Mouse (Mus musculus): Measurements from ENCODE around the gene Mapk14. TPM values are rescaled to one million over a fixed set of nuclear protein-coding genes. Genes with fewer than 3 reads are reported as not detected.

The Mapk14 gene
- polyA plus RNA-seq, 1 experiment: 114 TPM

GRCm38 (mm10) chr17:28692341-28692710 lies 1.2 kb downstream of the Mapk14 start:
- under 1% methylated on average over 18 of the region's 18 CpGs for WGBS
- Histone ChIP-seq H3K4me3 (replicated peaks; ENCODE audit: insufficient read depth, low read depth, low read length) (peak overlapping the region; percentile 87), H3K27me3 (ENCODE audit: control insufficient read depth, insufficient read depth, low read length) (no peaks in the 10 kb centered on the region), H3K27ac (ENCODE audit: insufficient read depth, low read length) (peak overlapping the region; percentile 87), H3K4me1 (ENCODE audit: control insufficient read depth, insufficient read depth, low read length) (peaks cover 12% of the 10 kb centered on the region)
- peak; percentile 61 to 66 for DNase-seq
- TF ChIP-seq CTCF (IDR thresholded peaks at IDR 0.05; ENCODE audit: borderline replicate concordance, insufficient read depth, low read depth, low read length): no peak
- TF ChIP-seq POLR2A (IDR thresholded peaks at IDR 0.05; ENCODE audit: borderline replicate concordance, insufficient read depth, low read length): no peak

GRCm38 (mm10) chr17:28693086-28693485 lies 2.0 kb downstream of the Mapk14 start:
- H3K27ac ChIP-seq (ENCODE audit: insufficient read depth, low read length): no peak overlapping the region
- WGBS: 8% methylated on average over 3 of the region's 3 CpGs
- peak overlapping the region; percentile 32 for H3K4me3 ChIP-seq (replicated peaks; ENCODE audit: insufficient read depth, low read depth, low read length)
- peaks cover 19% of the 10 kb centered on the region for H3K4me1 ChIP-seq (ENCODE audit: control insufficient read depth, insufficient read depth, low read length)
- DNase-seq: no peak
- TF ChIP-seq POLR2A (IDR thresholded peaks at IDR 0.05; ENCODE audit: borderline replicate concordance, insufficient read depth, low read length) (no peak), CTCF (IDR thresholded peaks at IDR 0.05; ENCODE audit: borderline replicate concordance, insufficient read depth, low read depth, low read length) (no peak)
- H3K27me3 ChIP-seq (ENCODE audit: control insufficient read depth, insufficient read depth, low read length): no peaks in the 10 kb centered on the region

DNA sequence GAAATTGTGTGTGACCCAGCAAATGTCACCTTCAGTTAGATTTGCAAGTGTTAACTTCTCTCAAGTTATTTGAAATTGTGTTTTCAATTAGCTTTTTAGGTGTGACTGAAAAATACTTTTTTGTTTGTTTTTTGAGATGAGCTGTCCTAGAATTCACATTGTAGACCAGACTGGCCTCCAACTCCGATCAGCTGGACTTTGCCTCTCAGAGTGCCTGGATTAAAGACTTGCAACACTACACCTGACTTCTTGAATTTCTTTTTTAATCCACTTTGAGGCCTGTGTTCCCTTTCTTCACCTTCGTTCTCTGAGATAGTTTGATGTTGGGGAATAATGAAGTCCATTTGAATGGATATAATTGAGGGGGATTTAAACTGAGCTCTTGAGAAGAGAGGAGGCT lies 2.9 kb downstream of the Mapk14 start:
- no peak for DNase-seq
- no peak overlapping the region for H3K27ac ChIP-seq (ENCODE audit: insufficient read depth, low read length)
- 67% methylated on average over 2 of the region's 2 CpGs for WGBS
- TF ChIP-seq CTCF (IDR thresholded peaks at IDR 0.05; ENCODE audit: borderline replicate concordance, insufficient read depth, low read depth, low read length) (no peak), POLR2A (IDR thresholded peaks at IDR 0.05; ENCODE audit: borderline replicate concordance, insufficient read depth, low read length) (no peak)
- no peaks in the 10 kb centered on the region for H3K27me3 ChIP-seq (ENCODE audit: control insufficient read depth, insufficient read depth, low read length)
- no peak overlapping the region for H3K4me3 ChIP-seq (replicated peaks; ENCODE audit: insufficient read depth, low read depth, low read length)
- H3K4me1 ChIP-seq (ENCODE audit: control insufficient read depth, insufficient read depth, low read length): peaks cover 20% of the 10 kb centered on the region

DNA sequence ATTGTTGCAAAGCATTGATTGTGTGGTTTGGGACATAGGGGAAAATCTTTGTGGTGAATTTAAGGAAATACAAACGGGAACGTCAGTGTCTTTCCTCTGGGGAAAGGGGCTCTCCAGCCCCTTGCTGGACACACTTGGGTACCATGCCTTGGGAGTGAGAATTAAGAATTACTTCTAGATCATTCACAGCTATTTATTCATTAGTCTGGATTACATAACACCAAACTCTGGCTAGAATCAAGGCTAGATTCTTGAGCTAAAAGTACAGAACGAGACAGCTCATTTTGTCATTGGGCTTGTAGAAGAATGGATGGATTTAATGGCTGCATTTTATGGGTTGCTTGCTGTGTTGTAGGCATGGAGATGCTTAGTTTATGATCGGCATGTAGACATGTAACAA lies 3.7 kb downstream of the Mapk14 start:
- DNase-seq: no peak
- Histone ChIP-seq H3K27me3 (ENCODE audit: control insufficient read depth, insufficient read depth, low read length) (no peaks in the 10 kb centered on the region), H3K4me3 (replicated peaks; ENCODE audit: insufficient read depth, low read depth, low read length) (no peak overlapping the region), H3K27ac (ENCODE audit: insufficient read depth, low read length) (no peak overlapping the region), H3K4me1 (ENCODE audit: control insufficient read depth, insufficient read depth, low read length) (peaks cover 20% of the 10 kb centered on the region)
- no peak for TF ChIP-seq CTCF (IDR thresholded peaks at IDR 0.05; ENCODE audit: borderline replicate concordance, insufficient read depth, low read depth, low read length)
- no peak for TF ChIP-seq POLR2A (IDR thresholded peaks at IDR 0.05; ENCODE audit: borderline replicate concordance, insufficient read depth, low read length)
- 60% methylated on average over 4 of the region's 4 CpGs for WGBS

DNA sequence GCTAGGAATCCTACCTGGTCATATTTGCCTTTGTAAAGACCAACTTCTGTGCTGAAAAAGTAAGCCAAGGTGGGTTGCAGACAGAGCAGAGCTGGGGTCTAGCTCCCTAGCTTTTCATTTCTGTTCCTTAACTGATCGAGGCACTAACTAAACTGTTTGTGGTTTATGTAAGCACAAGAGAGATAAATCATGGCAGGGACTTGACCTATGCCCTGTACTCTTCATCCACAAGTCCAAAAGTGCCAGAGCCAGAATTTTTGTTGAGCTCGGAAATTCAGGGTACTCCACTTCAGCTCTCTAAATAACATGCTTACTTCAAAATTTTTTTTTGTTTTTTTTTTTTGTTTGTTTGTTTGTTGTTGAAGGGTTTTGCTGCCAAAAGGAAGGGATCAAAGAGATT lies 5.5 kb downstream of the Mapk14 start:
- Histone ChIP-seq H3K4me1 (ENCODE audit: control insufficient read depth, insufficient read depth, low read length) (peaks cover 20% of the 10 kb centered on the region), H3K27me3 (ENCODE audit: control insufficient read depth, insufficient read depth, low read length) (no peaks in the 10 kb centered on the region), H3K4me3 (replicated peaks; ENCODE audit: insufficient read depth, low read depth, low read length) (no peak overlapping the region), H3K27ac (ENCODE audit: insufficient read depth, low read length) (0 out of 2 replicates have a peak overlapping the region, but pooled peaks have one; percentile 4)
- no peak for TF ChIP-seq POLR2A (IDR thresholded peaks at IDR 0.05; ENCODE audit: borderline replicate concordance, insufficient read depth, low read length)
- TF ChIP-seq CTCF (IDR thresholded peaks at IDR 0.05; ENCODE audit: borderline replicate concordance, insufficient read depth, low read depth, low read length): no peak
- DNase-seq: no peak
- 57% methylated on average over 2 of the region's 2 CpGs for WGBS

- WGBS: 37% methylated on average over 13 of the region's 13 CpGs
- peak; percentile 42 to 48 for DNase-seq
- Histone ChIP-seq H3K27me3 (ENCODE audit: control insufficient read depth, insufficient read depth, low read length) (no peaks in the 10 kb centered on the region), H3K27ac (ENCODE audit: insufficient read depth, low read length) (peak overlapping the region; percentile 96), H3K4me1 (ENCODE audit: control insufficient read depth, insufficient read depth, low read length) (peaks cover 25% of the 10 kb centered on the region), H3K4me3 (replicated peaks; ENCODE audit: insufficient read depth, low read depth, low read length) (peak overlapping the region; percentile 21)
- no peak for TF ChIP-seq POLR2A (IDR thresholded peaks at IDR 0.05; ENCODE audit: borderline replicate concordance, insufficient read depth, low read length)
- no peak for TF ChIP-seq CTCF (IDR thresholded peaks at IDR 0.05; ENCODE audit: borderline replicate concordance, insufficient read depth, low read depth, low read length)
Measured at GRCm38 (mm10) chr17:28697290-28698195, 6.4 kb downstream of the Mapk14 start.

DNA sequence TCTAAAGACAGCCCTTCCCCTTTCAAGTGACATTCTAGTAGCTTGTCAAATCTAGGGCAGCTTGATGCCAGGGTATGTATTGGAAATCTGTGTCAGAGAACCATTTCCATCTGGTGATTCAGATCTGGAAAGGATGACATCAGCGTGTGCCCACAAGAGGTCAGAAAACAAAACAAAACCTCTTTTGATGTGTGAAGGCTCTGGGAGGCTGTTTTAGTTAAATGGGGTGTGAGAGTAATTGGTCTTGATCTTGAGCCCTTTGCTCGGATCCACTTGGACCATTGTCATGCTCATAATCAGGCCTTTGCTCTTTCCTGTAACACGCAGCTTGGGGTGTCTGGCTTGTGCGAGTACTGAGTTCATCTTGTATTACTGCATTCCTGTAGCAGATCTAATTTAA lies 7.1 kb downstream of the Mapk14 start:
- TF ChIP-seq POLR2A (IDR thresholded peaks at IDR 0.05; ENCODE audit: borderline replicate concordance, insufficient read depth, low read length): no peak
- TF ChIP-seq CTCF (IDR thresholded peaks at IDR 0.05; ENCODE audit: borderline replicate concordance, insufficient read depth, low read depth, low read length): no peak
- peak; percentile 47 to 71 for DNase-seq
- Histone ChIP-seq H3K4me3 (replicated peaks; ENCODE audit: insufficient read depth, low read depth, low read length) (no peak overlapping the region), H3K4me1 (ENCODE audit: control insufficient read depth, insufficient read depth, low read length) (peaks cover 26% of the 10 kb centered on the region), H3K27ac (ENCODE audit: insufficient read depth, low read length) (peak overlapping the region; percentile 96), H3K27me3 (ENCODE audit: control insufficient read depth, insufficient read depth, low read length) (no peaks in the 10 kb centered on the region)
- WGBS: 3% methylated on average over 4 of the region's 4 CpGs

DNA sequence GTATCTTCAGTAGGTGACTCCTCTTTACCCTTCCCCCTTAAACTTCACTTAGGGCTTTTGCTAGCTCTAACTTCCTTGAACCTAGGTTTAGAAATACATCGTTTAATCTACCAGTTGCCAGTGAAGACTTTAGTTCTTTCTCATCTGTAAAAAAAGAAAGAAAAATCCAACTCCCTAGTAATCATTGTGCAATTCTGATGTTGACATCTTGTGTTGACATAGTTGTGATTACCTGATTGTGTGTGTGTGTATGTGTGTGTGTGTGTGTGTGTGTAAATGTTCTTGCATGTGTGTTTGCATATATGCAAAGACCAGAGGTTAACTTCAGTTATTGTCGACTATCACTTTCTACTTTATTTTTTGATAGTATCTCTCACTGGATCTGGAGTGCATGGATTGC lies 7.5 kb downstream of the Mapk14 start:
- Histone ChIP-seq H3K4me1 (ENCODE audit: control insufficient read depth, insufficient read depth, low read length) (peaks cover 26% of the 10 kb centered on the region), H3K4me3 (replicated peaks; ENCODE audit: insufficient read depth, low read depth, low read length) (no peak overlapping the region), H3K27ac (ENCODE audit: insufficient read depth, low read length) (0 out of 2 replicates have a peak overlapping the region, but pooled peaks have one; percentile 96), H3K27me3 (ENCODE audit: control insufficient read depth, insufficient read depth, low read length) (no peaks in the 10 kb centered on the region)
- no peak for DNase-seq
- 72% methylated on average over 2 of the region's 2 CpGs for WGBS
- no peak for TF ChIP-seq CTCF (IDR thresholded peaks at IDR 0.05; ENCODE audit: borderline replicate concordance, insufficient read depth, low read depth, low read length)
- no peak for TF ChIP-seq POLR2A (IDR thresholded peaks at IDR 0.05; ENCODE audit: borderline replicate concordance, insufficient read depth, low read length)
